Mouse (Mus musculus) forebrain, embryonic 10.5 days (tissue): ENCODE results near the gene Cfap100. TPM values are rescaled to one million over a fixed set of nuclear protein-coding genes. Genes with fewer than 3 reads are reported as not detected.
A peak's percentile ranks its signal among the peaks of the same experiment; 100 is the strongest.

Source experiments
- DNase-seq: peaks from one replicate; pipeline ENCODE4 v3.0.0-alpha.2; 2017; ENCODE audit warnings: low spot score; ENCODE audit errors: extremely low spot score
- H3K27ac ChIP-seq: fragments of 300-500 bp; sonication (generic); 2 replicates; pipeline ENCODE4 v1.5.1; 2016; ENCODE audit warnings: mild to moderate bottlenecking
- H3K27me3 ChIP-seq: fragments of 300-500 bp; sonication (generic); 2 replicates; pipeline ENCODE4 v1.6.1; 2016; ENCODE audit warnings: mild to moderate bottlenecking; ENCODE audit not compliant: poor library complexity, severe bottlenecking
- H3K36me3 ChIP-seq: fragments of 300-500 bp; sonication (generic); replicated peaks from 2 replicates; pipeline ENCODE4 v1.6.1; 2016; ENCODE audit warnings: mild to moderate bottlenecking, moderate library complexity
- H3K4me1 ChIP-seq: fragments of 300-500 bp; sonication (generic); 2 replicates; pipeline ENCODE4 v1.6.1; 2016
- H3K4me3 ChIP-seq: fragments of 300-500 bp; sonication (generic); 2 replicates; pipeline ENCODE4 v1.5.1; 2016; ENCODE audit warnings: mild to moderate bottlenecking, moderate library complexity
- H3K9me3 ChIP-seq: fragments of 300-500 bp; sonication (generic); 2 replicates; pipeline ENCODE4 v1.6.1; 2016; ENCODE audit warnings: mild to moderate bottlenecking, moderate library complexity
- WGBS: fragments of 180-500 bp; shearing (Covaris S2); methylation state at CpG from one replicate; pipeline ENCODE4 v1.1.7; 2016; 5-methylcytosine and 5-hydroxymethylcytosine counted together
- polyA plus RNA-seq: library from polyadenylated mRNA; unstranded; fragments of >200 nt; fragmentation: Nextera tagmentation; extraction: Ambion mirVana; gene quantifications from 2 replicates; pipeline ENCODE4 v1.2.1, GENCODE M21; 2016

Gene Cfap100
- polyA plus RNA-seq, 1 experiment from 2014 or later, result 1.2 TPM

DNA sequence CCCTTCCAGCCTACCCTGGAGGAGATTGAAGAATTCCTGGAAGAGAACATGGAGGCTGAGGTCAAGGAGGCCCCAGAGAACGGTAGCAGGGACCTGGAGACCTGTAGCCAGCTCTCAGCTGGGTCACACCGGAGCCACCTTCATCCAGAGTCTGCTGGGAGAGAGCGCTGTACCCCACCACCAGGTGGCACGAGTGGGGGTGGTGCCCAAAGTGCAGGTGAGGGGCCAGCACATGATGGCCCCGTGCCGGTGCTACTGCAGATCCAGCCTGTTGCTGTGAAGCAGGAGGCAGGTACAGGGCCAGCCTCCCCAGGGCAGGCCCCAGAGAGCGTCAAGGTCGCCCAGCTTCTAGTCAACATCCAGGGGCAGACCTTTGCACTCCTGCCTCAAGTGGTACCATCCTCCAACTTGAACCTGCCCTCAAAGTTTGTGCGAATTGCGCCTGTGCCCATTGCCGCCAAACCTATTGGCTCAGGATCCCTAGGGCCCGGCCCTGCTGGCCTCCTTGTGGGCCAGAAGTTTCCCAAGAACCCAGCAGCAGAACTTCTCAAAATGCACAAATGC, 38.3 kb upstream of the Cfap100 start:
- H3K9me3 ChIP-seq, result no peaks in the 10 kb centered on the region
- peaks cover 35% of the 10 kb centered on the region for H3K27me3 ChIP-seq
- DNase-seq, result no peak
- WGBS, result 92% methylated on average over 12 of the region's 12 CpGs
- peaks cover 35% of the 10 kb centered on the region for H3K4me1 ChIP-seq
- H3K36me3 ChIP-seq, result 0 out of 2 replicates have a peak, but pooled peaks cover 6% of the 10 kb centered on the region
- no peak overlapping the region for H3K4me3 ChIP-seq
- no peak overlapping the region for H3K27ac ChIP-seq

DNA sequence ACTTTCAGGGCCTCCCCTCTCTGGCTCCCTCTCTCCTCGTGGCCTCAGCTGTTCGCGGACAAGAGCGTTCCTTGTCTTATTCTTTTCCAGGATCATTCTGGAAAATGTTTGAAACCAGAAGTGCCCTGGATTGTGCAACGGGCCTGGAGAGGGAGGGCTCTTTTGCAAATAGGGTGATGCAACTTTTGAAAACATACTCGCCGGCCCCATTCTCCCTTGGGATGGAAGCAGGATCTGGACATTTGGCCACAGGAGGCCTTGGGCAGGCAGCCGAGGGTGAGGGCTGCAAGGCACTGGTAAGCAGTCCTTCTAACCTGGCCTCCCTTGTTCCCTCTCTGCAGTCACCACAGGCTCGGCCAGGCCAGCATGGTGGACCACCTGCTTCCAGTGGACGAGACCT, 37.5 kb upstream of the Cfap100 start:
- 89% methylated on average over 10 of the region's 10 CpGs for WGBS
- Histone ChIP-seq H3K9me3 (no peaks in the 10 kb centered on the region), H3K4me3 (no peak overlapping the region), H3K27ac (no peak overlapping the region), H3K36me3 (0 out of 2 replicates have a peak, but pooled peaks cover 6% of the 10 kb centered on the region), H3K27me3 (peaks cover 44% of the 10 kb centered on the region), H3K4me1 (peaks cover 38% of the 10 kb centered on the region)
- no peak for DNase-seq

DNA sequence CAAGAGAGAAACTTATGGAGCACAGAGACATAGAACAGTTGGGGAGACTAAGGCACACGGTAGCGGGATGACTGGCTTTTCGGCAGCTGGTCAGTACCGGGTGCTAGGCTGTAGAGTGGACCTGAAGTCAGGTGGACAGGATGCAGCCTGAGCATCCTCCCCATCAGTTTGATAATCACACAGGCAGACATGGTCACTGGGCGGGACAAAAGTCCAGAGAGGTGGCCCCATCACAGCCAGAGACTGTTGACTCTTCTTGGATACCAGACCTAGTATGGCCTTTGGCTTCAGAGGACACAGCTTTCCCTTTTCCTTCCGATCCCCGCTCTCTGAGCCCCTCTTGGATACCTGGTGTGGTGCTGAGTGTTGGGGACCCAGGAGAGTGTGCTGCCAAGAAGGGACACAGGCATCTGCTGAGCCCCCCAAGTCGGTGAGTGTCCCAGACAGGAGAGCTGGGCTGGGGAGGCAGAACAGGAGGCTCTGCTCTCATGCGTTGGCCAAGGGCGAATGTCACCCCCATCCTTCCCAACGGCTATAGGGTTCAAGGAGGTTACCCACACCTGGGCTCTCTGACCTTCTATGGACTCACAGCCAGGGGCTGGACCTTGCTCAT, 36.5 kb upstream of the Cfap100 start:
- H3K36me3 ChIP-seq, result 0 out of 2 replicates have a peak, but pooled peaks cover 4% of the 10 kb centered on the region
- H3K9me3 ChIP-seq, result no peaks in the 10 kb centered on the region
- H3K27me3 ChIP-seq, result peaks cover 53% of the 10 kb centered on the region
- no peak overlapping the region for H3K4me3 ChIP-seq
- H3K4me1 ChIP-seq, result peaks cover 35% of the 10 kb centered on the region
- no peak for DNase-seq
- H3K27ac ChIP-seq, result no peak overlapping the region
- WGBS, result 94% methylated on average over 11 of the region's 11 CpGs

DNA sequence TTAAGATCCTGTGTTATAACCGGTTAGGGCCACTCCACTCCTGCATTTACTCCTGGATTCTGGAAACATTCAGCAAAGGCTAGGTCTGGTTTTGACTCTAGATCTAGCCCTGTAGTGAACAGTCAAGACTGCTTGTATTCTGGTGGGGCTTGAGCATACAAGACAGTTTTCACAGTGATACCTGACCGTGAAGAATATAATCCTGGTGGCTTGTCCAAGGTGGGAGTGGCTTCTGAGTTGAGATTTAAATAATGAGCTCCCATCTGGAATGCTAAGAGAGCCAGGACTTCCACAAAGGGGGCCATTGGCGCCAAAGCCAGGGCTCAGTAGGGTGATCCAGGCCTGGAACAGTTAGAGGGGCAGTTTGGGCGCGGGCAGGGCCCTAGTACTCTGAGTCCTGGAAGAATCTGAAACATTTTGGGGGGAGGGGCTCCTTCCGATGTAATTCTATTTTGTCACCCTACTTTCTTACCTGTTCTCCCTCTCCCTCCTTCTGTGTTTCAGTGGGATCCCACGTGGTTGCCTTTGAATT, 35.4 kb upstream of the Cfap100 start:
- no peaks in the 10 kb centered on the region for H3K9me3 ChIP-seq
- peak overlapping the region; percentile 85; the same call in 1 of the 2 replicates for H3K27ac ChIP-seq
- peaks cover 65% of the 10 kb centered on the region for H3K27me3 ChIP-seq
- H3K4me3 ChIP-seq, result peak overlapping the region; percentile 75
- H3K4me1 ChIP-seq, result peaks cover 35% of the 10 kb centered on the region
- no peak for DNase-seq
- H3K36me3 ChIP-seq, result no peaks in the 10 kb centered on the region
- 28% methylated on average over 7 of the region's 7 CpGs for WGBS

DNA sequence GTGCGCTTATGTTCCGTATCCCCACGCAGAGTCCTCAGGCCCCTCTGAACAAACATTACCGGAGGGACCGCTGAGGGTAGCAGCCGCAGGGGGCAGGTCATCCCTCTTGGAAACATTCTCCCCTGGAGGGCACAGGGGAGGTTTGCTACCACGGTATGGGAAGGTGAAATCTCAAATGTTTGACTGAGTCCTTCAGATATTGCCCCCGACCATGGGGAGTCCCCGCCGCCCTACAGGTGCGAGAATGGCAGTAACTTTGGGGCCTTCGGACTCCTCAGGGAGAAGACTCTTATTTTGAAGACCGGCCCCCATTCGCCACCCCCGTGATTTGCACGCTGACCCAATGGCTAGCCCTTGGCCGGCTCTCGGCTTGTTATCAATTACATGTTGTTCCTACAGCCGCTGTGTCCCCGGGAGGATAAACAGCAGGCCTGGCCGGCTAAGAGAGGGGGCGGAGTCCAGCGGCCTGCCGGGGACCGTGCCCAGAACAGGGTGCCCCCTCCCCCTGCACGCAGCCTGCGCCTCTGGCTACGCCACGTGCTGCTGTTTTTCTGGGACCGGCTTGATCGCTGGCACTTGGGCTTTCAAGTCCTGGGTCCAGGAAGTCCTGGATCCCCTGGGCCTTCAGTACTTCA, 34.7 kb upstream of the Cfap100 start:
- H3K36me3 ChIP-seq, result no peaks in the 10 kb centered on the region
- H3K27ac ChIP-seq, result peak overlapping the region; percentile 85; the same call in 1 of the 2 replicates
- WGBS, result under 1% methylated on average over 31 of the region's 31 CpGs
- peaks cover 65% of the 10 kb centered on the region for H3K27me3 ChIP-seq
- H3K9me3 ChIP-seq, result no peaks in the 10 kb centered on the region
- peaks cover 35% of the 10 kb centered on the region for H3K4me1 ChIP-seq
- peak overlapping the region; percentile 75 for H3K4me3 ChIP-seq
- DNase-seq, result peak; percentile 76

DNA sequence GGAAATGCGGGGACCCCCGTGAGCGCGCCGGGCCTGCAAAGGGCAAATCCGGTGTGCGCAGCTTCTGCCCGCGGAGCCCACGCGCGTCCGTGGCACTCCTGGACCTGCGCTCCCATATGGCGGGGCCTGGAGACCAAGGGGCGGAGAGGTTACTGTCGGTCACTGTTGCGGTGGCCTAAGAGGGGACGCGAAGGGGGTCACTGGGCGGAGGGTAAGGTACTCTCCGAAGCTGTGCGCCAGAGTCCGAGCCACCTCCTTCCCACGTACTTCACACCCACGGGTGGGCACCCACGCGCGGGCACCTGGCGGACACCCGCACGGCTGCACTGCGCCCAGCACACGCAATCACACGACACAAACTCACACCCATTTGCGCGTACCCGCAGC, 34.2 kb upstream of the Cfap100 start:
- Histone ChIP-seq H3K4me3 (peak overlapping the region; percentile 75), H3K27me3 (peaks cover 65% of the 10 kb centered on the region), H3K27ac (peak overlapping the region; percentile 85), H3K36me3 (no peaks in the 10 kb centered on the region), H3K4me1 (peaks cover 35% of the 10 kb centered on the region), H3K9me3 (no peaks in the 10 kb centered on the region)
- peak; percentile 41 for DNase-seq
- WGBS, result under 1% methylated on average over 37 of the region's 38 CpGs

DNA sequence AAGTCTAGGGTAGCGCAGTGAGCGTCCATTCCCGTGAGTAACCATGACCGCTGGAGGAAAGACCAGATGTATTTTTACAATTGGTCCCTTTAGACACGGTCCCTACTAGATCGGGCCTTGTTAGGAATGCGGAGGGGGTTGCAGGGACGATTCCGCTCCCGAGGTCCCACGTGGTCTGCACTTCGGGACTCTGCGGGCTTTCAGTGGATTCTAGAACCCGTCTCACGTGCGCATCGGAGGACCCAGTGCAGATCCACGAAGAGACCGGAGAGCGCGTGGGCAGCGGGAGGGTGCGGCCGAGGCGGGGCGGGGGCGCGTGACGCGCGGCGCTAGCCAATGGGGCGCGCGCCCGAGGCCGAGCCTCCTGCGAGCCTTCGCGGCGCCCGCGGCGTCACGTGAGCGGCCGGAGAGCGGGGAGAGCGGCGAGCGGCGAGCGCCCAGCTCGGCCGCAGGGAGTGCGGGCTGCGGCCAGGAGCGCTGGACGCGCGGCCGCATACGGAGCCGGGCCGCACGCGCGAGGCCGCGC, 33.6 kb upstream of the Cfap100 start, which contains the start of gene Klf15:
Klf15 (plus strand) TSS at position 396 of the 526 bp plus-strand sequence.
- Histone ChIP-seq H3K36me3 (no peaks in the 10 kb centered on the region), H3K27me3 (peaks cover 65% of the 10 kb centered on the region), H3K27ac (peak within 1 kb of the TSS; percentile 85), H3K9me3 (no peaks in the 10 kb centered on the region), H3K4me1 (peaks cover 35% of the 10 kb centered on the region), H3K4me3 (peak within 1 kb of the TSS; percentile 75)
- WGBS, result 0% methylated on average over 70 of the region's 70 CpGs
- peak; percentile 61 for DNase-seq

DNA sequence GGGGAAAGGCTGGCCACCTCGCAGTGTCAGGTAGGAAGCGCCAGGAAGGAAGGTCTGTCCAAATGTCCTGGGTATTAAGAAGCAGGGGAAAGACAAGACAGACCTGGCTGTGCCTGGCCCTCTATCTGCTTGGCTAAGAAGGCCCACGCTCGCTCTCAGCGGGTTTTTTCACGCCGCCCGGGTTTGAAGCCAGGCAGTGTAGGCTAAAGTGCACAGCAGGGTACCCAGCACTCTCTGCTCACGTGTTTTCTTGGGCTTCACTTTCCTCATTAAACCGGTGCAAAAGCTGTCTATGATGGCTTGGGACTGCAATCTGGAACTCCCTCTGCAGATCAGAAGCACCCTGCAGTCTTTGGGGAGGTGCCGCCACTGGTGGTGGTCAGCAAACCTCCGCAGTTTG, 33.2 kb upstream of the Cfap100 start:
- Histone ChIP-seq H3K4me3 (peak overlapping the region; percentile 75), H3K27ac (peak overlapping the region; percentile 85), H3K9me3 (no peaks in the 10 kb centered on the region), H3K27me3 (peaks cover 65% of the 10 kb centered on the region), H3K4me1 (peaks cover 35% of the 10 kb centered on the region), H3K36me3 (no peaks in the 10 kb centered on the region)
- no peak for DNase-seq
- WGBS, result 9% methylated on average over 12 of the region's 12 CpGs

DNA sequence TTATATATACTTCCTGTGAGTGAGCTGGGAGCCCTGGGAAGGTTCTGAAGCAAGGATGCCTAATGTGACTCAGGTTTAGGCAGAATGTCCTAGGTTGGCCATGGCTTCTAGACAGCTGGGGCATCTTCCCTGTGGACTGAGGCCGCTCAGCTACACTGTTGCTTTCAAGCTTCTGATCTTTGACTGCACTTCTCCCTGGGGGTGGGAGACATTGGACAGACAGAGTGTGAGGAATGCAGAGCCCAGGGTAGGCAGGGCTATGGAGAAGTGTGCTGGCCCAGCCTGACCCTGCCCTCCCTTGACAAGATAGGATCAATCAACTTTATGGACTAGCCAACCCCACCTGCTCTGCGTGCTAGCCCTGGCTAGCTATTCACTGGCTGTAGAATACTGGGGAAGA, 32.6 kb upstream of the Cfap100 start:
- peaks cover 65% of the 10 kb centered on the region for H3K27me3 ChIP-seq
- 44% methylated on average over 2 of the region's 2 CpGs for WGBS
- H3K36me3 ChIP-seq, result no peaks in the 10 kb centered on the region
- H3K4me3 ChIP-seq, result 0 out of 2 replicates have a peak overlapping the region, but pooled peaks have one; percentile 75
- H3K4me1 ChIP-seq, result peaks cover 35% of the 10 kb centered on the region
- no peak overlapping the region for H3K27ac ChIP-seq
- no peaks in the 10 kb centered on the region for H3K9me3 ChIP-seq
- no peak for DNase-seq

DNA sequence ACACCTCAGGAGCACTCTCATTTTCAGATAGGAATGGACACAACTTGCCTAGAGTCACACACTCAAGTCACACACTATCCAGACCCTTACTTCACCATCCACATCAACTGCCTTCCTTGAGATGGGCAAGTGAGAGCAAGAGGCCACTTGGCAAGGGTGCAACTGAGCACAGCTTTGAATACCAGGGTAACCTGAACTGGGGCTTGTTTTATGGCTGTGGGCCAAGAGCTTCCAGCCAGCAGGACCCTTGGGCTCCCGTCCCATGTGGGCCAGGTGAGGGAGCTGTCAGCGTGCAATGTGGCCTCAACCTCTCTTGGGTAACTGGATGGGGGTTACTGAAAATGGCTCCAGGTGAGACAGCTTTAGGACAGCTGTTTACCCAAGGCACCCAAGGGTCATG, 28.8 kb upstream of the Cfap100 start:
- peaks cover 35% of the 10 kb centered on the region for H3K27me3 ChIP-seq

DNA sequence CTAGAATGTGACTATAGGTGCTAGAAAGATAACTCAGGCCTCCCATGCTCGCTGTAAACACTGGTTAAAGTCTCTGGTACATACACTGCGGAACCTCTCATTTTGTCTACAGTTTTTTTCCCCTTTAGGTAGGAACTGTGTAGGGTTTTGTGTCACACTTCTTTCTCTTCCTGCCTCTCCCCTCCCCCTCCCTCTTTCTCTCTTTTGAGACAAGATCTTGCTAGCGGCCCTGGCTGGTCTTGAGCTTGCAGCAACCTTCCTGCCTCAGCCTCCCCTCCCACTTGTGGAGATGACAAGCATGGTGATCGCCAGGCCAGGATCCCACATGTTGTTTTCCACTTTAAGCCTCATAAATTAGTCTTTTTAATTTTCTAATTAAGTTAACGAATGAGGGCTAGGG, 25.2 kb upstream of the Cfap100 start:
- Histone ChIP-seq H3K27me3 (no peaks in the 10 kb centered on the region; the same call in 1 of the 2 replicates), H3K9me3 (no peaks in the 10 kb centered on the region), H3K4me3 (no peak overlapping the region), H3K27ac (no peak overlapping the region), H3K36me3 (no peaks in the 10 kb centered on the region), H3K4me1 (no peaks in the 10 kb centered on the region)
- WGBS, result 86% methylated on average over 5 of the region's 5 CpGs
- DNase-seq, result no peak

More for the DNA sequence above, 28.8 kb upstream of the Cfap100 start:
- WGBS, result 73% methylated on average over 2 of the region's 2 CpGs
- H3K4me3 ChIP-seq, result no peak overlapping the region
- no peak overlapping the region for H3K27ac ChIP-seq
- DNase-seq, result no peak
- no peaks in the 10 kb centered on the region for H3K9me3 ChIP-seq
- no peaks in the 10 kb centered on the region for H3K36me3 ChIP-seq
- peaks cover 13% of the 10 kb centered on the region for H3K4me1 ChIP-seq

DNA sequence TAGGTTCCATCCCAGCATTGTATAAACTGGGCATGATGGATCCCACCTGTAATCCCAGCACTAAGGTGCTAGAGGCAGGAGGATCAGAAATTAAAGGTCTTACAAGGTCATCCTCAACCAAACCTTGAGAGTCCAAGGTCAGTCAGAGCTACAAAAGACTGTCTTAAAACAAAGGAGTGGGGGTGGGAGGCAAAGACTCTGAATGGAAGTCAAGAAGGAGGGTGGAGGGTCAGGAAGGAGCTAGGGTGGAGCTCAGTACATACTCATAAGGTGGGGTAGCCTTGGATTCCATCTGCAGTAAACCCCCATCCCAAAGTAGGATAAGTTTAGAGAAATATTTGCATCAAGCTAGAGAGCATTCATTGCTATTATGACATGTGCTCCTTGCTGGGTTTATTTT, 24.0 kb upstream of the Cfap100 start:
- DNase-seq, result no peak
- H3K4me1 ChIP-seq, result no peaks in the 10 kb centered on the region
- H3K9me3 ChIP-seq, result no peaks in the 10 kb centered on the region
- no peak overlapping the region for H3K4me3 ChIP-seq
- no peaks in the 10 kb centered on the region; the same call in 1 of the 2 replicates for H3K27me3 ChIP-seq
- H3K27ac ChIP-seq, result no peak overlapping the region
- H3K36me3 ChIP-seq, result no peaks in the 10 kb centered on the region
